Mouse (Mus musculus): ENCODE data around the gene Wrb.

- TF ChIP-seq EP300 (IDR thresholded peaks at IDR 0.05; ENCODE audit: insufficient read depth, low read depth, low read length) (no peak), CTCF (IDR thresholded peaks at IDR 0.05; ENCODE audit: low read depth, low read length) (no peak), POLR2A (IDR thresholded peaks at IDR 0.05; ENCODE audit: insufficient read depth, low read length) (no peak)
These were observed 42.4 kb downstream of the Wrb start for GRCm38 (mm10) chr16:96187619-96188018.
